Mouse (Mus musculus) thymus, adult 2 months (tissue): ENCODE results near the gene Gm10197.
A peak's percentile ranks its signal among the peaks of the same experiment; 100 is the strongest.

Experiments
- CTCF ChIP-seq: fragments of 200-500 bp; IDR thresholded peaks from 2 replicates; pipeline ENCODE4 v1.5.1; 2012; ENCODE audit warnings: mild to moderate bottlenecking, control low read depth, low read length, moderate library complexity, borderline replicate concordance; ENCODE audit not compliant: control insufficient read depth, poor library complexity, insufficient read depth; ENCODE audit errors: extremely low read depth
- POLR2A ChIP-seq: fragments of 200-500 bp; IDR thresholded peaks from 2 replicates; pipeline ENCODE4 v1.6.1; 2012; ENCODE audit warnings: mild to moderate bottlenecking, low read length, control low read depth, moderate library complexity; ENCODE audit not compliant: control insufficient read depth, poor library complexity, insufficient read depth; ENCODE audit errors: extremely low read depth

- TF ChIP-seq POLR2A (peak; percentile 69; the same call in 1 of the 2 replicates), CTCF (0 out of 2 replicates have a peak, but pooled peaks have one; percentile 45)
These were observed 19.0 kb upstream of the Gm10197 start, which contains the start of gene Smndc1 for GRCm38 (mm10) chr19:53390495-53391007.
